Mouse (Mus musculus): ENCODE measurements around the gene Trim17.

DNA sequence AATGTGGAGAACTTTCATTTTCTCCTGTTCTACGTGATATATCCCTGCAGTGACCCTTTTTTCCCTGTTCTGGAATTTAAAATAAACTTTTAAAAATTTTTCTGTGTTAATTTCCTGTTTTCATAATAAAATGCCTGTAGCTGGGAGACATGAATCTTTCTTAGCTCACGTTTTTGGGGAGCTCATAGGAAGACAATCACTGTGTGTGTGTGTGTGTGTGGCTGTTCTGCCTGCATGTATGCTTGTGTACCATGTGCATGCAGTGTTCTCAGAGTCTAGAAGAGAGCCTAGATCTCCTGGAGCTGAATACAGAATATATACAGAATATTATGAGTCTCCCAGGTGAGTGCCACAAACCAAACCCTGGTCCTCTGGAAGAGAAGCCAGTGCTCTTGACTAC lies 27.4 kb upstream of the Trim17 start:
- no peak for TF ChIP-seq CTCF (IDR thresholded peaks at IDR 0.05; ENCODE audit: insufficient read depth, low read depth, low read length)
- TF ChIP-seq POLR2A (IDR thresholded peaks at IDR 0.05; ENCODE audit: insufficient read depth, low read depth, low read length) = no peak
